Mouse (Mus musculus) hindlimb bud, embryonic 11.5 days (tissue): ENCODE results near the gene Rtf2.

Experiments used
- DNase-seq: peaks from one replicate; pipeline ENCODE4 v3.0.0-alpha.2; 2012; ENCODE audit warnings: low read depth, low spot score; ENCODE audit errors: extremely low spot score

The Rtf2 gene

DNA sequence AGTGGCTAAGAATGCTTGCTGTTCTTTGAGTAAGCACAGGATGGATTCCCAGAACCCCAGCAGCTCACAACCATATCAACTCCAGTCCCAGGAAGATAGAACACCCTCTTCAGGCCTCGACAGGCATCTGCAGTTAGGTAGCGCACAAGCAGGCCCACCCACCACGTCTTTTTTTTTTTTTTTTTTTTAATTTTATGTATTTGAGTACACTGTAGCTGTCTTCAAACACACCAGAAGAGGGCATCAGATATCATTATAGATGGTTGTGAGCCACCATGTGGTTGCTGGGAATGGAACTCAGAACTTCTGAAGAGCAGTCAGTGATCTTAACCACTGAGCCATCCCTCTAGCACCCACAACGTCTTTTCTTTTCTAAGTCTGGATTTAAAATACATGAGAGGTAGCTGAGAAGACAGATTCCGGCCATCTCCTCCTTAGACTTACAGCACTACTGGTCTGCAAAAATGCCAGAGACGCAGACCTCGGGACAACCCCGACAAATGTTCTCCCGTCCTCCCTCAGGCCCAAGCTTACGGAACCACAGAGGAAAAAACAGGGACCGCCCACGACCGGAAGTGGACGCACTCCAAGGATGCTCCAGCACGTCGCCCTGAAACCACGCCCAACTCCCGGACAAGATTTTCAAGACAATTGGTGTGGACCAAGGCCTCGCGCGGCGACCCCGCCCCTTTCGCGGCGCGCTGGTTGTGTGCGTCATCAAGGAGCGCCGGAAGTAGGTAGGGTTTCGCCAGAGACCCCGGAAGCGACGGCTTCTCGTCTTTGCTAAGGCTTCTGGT is at the start of gene Rtf2:
Gene Rtf2 (plus strand): TSS at position 714 of the 797 bp plus-strand sequence.
- peak; percentile 91 for DNase-seq

- no peak for DNase-seq
These were observed 48.3 kb upstream of the Rtf2 start for GRCm38 (mm10) chr2:172392041-172392521.

DNA sequence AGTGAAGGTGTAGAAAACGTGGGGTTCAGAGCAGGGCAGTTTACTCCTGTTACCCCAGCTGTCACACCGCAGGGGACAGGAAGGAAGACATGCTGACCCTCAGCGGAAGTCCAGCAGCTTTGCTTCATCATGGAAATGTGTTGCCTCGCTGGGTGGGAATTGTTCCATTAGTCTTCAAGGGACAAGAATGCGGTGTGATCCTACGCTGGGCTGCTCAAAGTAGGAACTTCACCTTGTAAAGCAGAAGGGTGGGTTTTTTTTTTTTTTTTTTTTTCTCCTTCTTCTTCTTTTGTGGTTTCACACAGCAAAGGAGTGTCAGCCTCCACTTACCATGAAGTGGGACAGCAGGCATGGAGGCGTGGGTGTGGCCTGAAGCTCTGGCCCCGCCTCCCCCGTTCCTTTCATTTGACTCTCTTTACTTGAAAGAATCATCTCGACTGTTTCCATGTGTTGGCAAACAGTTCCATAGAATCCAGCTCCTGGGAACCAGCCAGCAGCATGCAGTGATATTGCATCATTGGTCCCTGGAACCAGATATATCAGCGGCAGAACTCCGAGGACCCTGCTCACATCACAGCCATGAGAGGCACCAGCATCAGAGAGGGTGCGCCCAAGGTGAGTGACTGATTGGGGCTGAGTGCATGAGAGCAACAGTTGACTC is 46.8 kb upstream of the Rtf2 start, which contains the start of gene Cass4:
Gene Cass4 (plus strand): TSS at position 404 of the 661 bp plus-strand sequence.
- no peak for DNase-seq

- DNase-seq: no peak
These were observed 46.3 kb upstream of the Rtf2 start for GRCm38 (mm10) chr2:172394052-172394392.

DNA sequence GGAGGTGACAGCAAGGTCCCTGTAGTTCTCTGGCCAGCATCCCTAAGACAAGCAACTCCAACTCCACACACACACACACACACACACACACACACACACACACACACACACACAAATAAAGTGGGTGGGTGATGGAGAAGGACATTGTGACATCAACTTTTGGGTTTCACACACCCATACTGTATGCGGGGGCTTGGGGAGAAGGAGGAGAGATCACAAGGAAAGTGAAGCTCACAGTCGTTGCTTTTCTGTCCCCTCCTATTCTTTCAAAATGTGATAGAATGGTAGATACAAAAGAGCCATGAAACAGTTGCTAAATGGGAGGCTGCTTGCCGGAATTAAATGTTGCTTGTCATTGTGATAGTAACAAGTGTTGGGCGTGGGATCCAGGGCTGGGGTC is 45.7 kb upstream of the Rtf2 start:
- no peak for DNase-seq

DNA sequence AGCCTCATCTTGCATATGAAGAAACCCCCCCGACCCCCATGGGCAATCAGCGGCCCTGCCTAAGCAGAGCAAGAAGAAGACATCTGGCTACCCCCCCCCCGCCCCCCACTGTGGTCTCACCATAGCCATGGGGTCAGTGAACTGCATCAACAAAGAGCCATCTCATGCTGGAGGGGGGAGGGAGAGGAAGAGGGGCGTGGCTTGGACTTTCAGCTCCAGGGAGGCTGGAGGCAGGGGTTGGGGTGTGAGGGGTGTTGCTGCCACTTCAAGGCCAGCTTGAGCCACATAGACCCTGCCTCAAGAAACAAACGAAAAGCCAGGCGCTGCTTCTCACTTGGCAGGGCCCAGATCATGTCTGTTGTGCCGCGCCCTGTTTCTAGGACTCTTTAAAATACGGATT is 44.4 kb upstream of the Rtf2 start:
- no peak for DNase-seq

- DNase-seq: no peak
These were observed 40.5 kb upstream of the Rtf2 start for GRCm38 (mm10) chr2:172399901-172400300.

DNA sequence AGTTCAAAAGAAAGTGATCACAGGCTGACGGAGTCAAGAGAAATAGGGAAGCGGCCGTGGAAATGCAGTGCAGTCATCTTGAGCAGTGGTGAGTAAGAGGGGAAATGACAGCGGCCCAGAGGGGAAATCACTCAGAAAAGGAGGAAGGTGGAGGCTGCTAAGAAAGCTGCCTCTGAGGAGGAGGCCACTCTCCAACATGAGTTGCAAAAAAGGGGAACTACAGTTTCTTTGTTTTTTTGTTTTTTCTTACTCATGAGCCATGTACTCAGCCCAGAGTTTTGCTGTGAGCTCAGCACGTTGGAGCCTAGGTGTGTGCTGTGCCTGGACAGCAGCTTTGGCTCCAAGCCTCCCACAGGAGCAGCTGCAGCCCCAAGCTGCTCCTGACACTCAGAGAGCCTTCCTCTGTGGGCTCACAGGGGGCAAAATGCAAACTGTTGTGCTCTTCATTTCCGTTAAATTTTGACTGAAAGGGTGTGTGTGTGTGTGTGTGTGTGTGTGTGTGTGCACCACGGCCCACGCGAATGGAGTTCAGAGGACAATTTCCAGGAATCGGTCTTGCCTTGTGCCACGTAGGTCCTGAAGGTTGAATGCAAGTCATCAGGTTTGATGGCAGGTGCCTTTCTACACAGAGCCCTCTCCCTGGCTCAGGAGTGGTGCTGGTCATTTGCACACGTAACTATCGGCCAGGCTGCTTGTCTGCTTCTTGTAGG is 39.1 kb upstream of the Rtf2 start:
- DNase-seq: no peak

GRCm38 (mm10) chr2:172404239-172404638 is 36.1 kb upstream of the Rtf2 start:
- no peak for DNase-seq

GRCm38 (mm10) chr2:172405011-172405410 is 35.3 kb upstream of the Rtf2 start:
- no peak for DNase-seq

GRCm38 (mm10) chr2:172406173-172406572 is 34.2 kb upstream of the Rtf2 start:
- DNase-seq: no peak

DNA sequence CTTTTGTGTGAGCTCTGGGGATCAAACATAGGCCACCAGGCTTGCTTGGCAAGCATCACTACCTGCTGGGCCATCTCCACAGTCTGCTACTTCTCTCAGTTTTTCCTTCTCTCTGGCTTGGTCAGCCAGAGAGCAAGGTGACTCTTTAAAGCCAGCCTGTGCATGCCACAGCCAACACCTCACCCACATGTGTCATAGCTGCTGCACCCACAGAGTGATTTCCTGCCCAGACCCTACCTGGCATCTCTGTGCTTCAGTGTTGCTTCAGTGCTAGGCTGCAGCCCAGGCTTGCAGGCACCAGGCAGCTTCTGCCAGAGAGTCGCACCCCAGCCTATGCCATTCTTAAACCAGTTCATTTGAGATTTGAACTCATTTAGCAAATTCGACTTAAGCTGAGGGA is 32.9 kb upstream of the Rtf2 start:
- no peak for DNase-seq

DNA sequence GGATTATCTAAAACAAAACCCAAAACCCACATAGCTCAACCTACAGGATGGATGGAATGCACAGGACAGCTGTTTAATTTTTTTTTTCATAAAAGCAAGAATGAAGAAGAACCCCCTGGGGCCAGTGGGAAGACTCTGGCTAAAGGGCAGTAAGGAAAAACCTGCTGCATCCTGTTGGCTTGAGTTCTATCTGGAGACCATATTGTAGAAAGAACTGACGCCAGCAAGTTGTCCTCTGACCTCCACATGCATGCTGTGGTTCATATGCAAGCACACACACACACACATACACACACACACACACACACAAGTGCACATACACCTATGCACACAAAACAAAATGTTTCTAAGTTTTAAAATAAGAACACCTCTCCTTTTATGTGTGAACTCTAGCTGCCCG is 29.7 kb upstream of the Rtf2 start:
- no peak for DNase-seq

GRCm38 (mm10) chr2:172411091-172411490 is 29.3 kb upstream of the Rtf2 start:
- no peak for DNase-seq

DNA sequence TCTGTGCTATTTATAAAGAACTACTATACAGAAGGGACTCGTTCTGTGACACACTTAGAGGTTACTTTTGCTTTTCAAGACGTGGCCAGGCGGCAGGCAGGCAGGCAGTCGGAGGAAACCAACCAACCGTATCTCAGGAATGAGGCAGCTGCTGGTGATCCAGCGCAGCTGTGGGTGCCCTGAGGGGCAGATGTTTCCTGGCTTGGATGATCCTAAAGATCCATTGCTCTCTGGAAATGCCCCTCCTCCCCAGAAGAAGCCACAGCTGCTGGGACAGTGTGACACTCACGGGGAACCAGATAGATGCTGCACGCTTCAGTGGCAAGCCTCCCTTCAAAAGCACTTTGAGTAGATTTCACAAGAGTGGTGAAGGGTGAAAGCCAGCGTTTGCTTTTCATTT is 27.9 kb upstream of the Rtf2 start:
- DNase-seq: no peak

DNA sequence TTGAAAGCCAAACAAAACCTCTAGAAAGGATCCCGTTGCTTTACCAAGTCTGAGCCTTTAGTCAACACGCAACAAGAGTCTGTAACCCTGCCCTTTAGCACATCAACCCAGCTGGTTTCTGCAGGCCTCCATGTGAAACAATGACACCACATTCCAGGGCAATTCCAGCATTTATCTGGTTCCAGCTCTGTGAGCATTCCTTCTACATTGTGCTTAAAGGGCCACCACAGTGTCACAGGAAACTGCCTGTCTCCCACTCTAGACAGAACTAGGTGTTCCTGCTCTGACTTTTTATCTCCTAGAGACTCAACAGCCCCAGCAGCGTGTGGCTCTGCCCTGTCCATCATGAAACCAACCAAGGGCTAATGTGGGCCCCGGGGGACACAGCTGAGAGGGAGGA is 27.1 kb upstream of the Rtf2 start:
- no peak for DNase-seq

GRCm38 (mm10) chr2:172413894-172414293 is 26.5 kb upstream of the Rtf2 start:
- DNase-seq: no peak

- DNase-seq: no peak
These were observed 24.1 kb upstream of the Rtf2 start for GRCm38 (mm10) chr2:172416218-172416617.

DNA sequence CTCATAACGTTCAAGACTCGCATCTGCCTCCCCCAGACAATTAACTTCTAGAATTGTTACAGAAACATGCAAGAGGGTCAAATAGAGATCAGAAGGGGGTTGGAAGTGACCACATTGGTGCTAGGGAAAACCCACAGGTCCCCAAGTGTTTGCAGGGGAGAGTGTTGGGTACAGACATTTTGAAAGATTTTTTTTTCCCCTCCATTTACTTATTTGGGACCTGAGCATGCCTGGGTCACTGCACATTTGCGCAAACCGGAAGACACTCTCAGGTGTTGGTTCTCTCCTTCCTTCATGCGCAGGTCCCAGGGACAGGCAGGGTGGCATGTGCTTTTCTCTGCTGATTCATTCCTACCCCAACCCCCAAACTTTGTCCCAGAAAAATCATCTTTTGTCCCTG is 23.5 kb upstream of the Rtf2 start:
- DNase-seq: no peak

- DNase-seq: no peak
These were observed 22.1 kb upstream of the Rtf2 start for GRCm38 (mm10) chr2:172418208-172418607.

- no peak for DNase-seq
These were observed 9.7 kb upstream of the Rtf2 start for GRCm38 (mm10) chr2:172430609-172431008.

- DNase-seq: no peak
These were observed 6.6 kb upstream of the Rtf2 start for GRCm38 (mm10) chr2:172433746-172434145.
